8 mouse cellular contexts compared by ENCODE assay signal in the genomic region with DNA sequence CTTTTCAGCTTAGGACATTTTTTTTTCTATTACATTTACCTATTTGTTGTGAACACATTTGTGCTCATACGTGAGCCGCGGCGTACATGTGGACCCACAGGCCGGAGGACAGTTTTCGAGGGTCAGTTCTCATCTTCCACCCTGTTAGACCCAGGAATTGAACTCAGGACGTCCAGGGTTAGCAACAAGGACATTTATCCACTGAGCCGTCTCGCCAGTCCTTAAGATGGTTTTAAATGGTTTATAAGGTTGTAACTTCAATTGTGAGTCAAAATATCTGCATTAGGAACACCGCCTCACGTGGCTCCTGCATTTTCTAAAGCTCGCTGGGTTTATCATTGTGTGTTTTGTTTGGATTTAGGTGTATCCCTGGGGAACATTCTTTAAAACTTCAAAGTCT. TPM values are rescaled to one million over a fixed set of nuclear protein-coding genes. Genes with fewer than 3 reads are reported as not detected.
A peak's percentile ranks its signal among the peaks of the same experiment; 100 is the strongest.
DNase-seq lines count a peak whose midpoint lies in the region; ATAC-seq and TF ChIP-seq lines count a peak whose summit lies in the region.

No protein-coding gene starts in this region.

- peak overlapping the region; percentile 94 for H3K27ac ChIP-seq in gastrocnemius, adult 2 months
- H3K27ac ChIP-seq in embryonic facial prominence, embryonic 14.5 days (replicated peaks; ENCODE audit: low read depth, low read length): peak overlapping the region; percentile 94
- H3K27ac ChIP-seq in limb, embryonic 14.5 days (replicated peaks; ENCODE audit: low read depth, low read length): peak overlapping the region; percentile 93
- H3K27ac ChIP-seq in stomach, postnatal 0 days (replicated peaks): no peak overlapping the region

- no peaks in the 10 kb centered on the region for H3K4me1 ChIP-seq in embryonic facial prominence, embryonic 14.5 days (ENCODE audit: control insufficient read depth, insufficient read depth, low read length)
- no peaks in the 10 kb centered on the region for H3K4me1 ChIP-seq in limb, embryonic 14.5 days (ENCODE audit: control insufficient read depth, insufficient read depth, low read length)
- no peaks in the 10 kb centered on the region for H3K4me1 ChIP-seq in stomach, postnatal 0 days (replicated peaks; ENCODE audit: control insufficient read depth, insufficient read depth)

- ATAC-seq in embryonic facial prominence, embryonic 14.5 days (ENCODE audit: low read depth): no peak
- ATAC-seq in limb, embryonic 14.5 days (ENCODE audit: low FRiP score, low read depth): no peak
- ATAC-seq in stomach, postnatal 0 days (ENCODE audit: low FRiP score, low TSS enrichment): no peak

- TF ChIP-seq POLR2A in limb, embryonic 14.5 days (IDR thresholded peaks at IDR 0.05; ENCODE audit: borderline replicate concordance, extremely low read depth, insufficient read depth, insufficient read length): no peak

- peak overlapping the region; percentile 52 for H3K4me2 ChIP-seq in embryonic facial prominence, embryonic 14.5 days (ENCODE audit: low read depth, low read length)
- H3K4me2 ChIP-seq in limb, embryonic 14.5 days (replicated peaks; ENCODE audit: low read depth, low read length, severe bottlenecking): peak overlapping the region; percentile 50
- H3K4me2 ChIP-seq in stomach, postnatal 0 days (replicated peaks; ENCODE audit: low read depth): peak overlapping the region; percentile 58

- intact Hi-C loops in gastrocnemius, adult 2 months (cut with DNase I): loop anchor here (2.0 kb wide), 1 partner anchor 17 kb away; no protein-coding TSS in a partner anchor
- intact Hi-C loops in gastrocnemius, postnatal 36 days (cut with DNase I): no loop called here

- H3K4me3 ChIP-seq in gastrocnemius, adult 2 months: peak overlapping the region; percentile 82
- peak overlapping the region; percentile 64 for H3K4me3 ChIP-seq in embryonic facial prominence, embryonic 14.5 days (ENCODE audit: low read depth, low read length)
- peak overlapping the region; percentile 47 for H3K4me3 ChIP-seq in limb, embryonic 14.5 days (replicated peaks; ENCODE audit: low read length)
- H3K4me3 ChIP-seq in stomach, postnatal 0 days (ENCODE audit: low read depth, low read length): peak overlapping the region; percentile 58

- no peak for TF ChIP-seq EP300 in stomach, postnatal 0 days (optimal IDR thresholded peaks at IDR 0.05)

- H3K9ac ChIP-seq in embryonic facial prominence, embryonic 14.5 days (ENCODE audit: low read depth, low read length): peak overlapping the region; percentile 76
- H3K9ac ChIP-seq in limb, embryonic 14.5 days (ENCODE audit: low read depth, low read length, severe bottlenecking): peak overlapping the region; percentile 65
- peak overlapping the region; percentile 64 for H3K9ac ChIP-seq in stomach, postnatal 0 days (ENCODE audit: low read length)

- no peaks in the 10 kb centered on the region for H3K36me3 ChIP-seq in embryonic facial prominence, embryonic 14.5 days (ENCODE audit: control insufficient read depth, insufficient read depth, low read length)
- no peaks in the 10 kb centered on the region for H3K36me3 ChIP-seq in limb, embryonic 14.5 days (ENCODE audit: control insufficient read depth, insufficient read depth, low read length)
- no peaks in the 10 kb centered on the region for H3K36me3 ChIP-seq in stomach, postnatal 0 days (ENCODE audit: control insufficient read depth, insufficient read depth, low read length)

- H3K27me3 ChIP-seq in embryonic facial prominence, embryonic 14.5 days (replicated peaks; ENCODE audit: control insufficient read depth, insufficient read depth, low read length): no peaks in the 10 kb centered on the region
- no peaks in the 10 kb centered on the region for H3K27me3 ChIP-seq in limb, embryonic 14.5 days (ENCODE audit: control insufficient read depth, insufficient read depth, low read length)
- H3K27me3 ChIP-seq in stomach, postnatal 0 days (ENCODE audit: control insufficient read depth, insufficient read depth, low read length): no peaks in the 10 kb centered on the region

- DNase-seq in gastrocnemius, adult 2 months: no peak
- DNase-seq in gastrocnemius, postnatal 36 days: no peak
- DNase-seq in 416B (ENCODE audit: low read depth): peak; percentile 5
- no peak for DNase-seq in embryonic facial prominence, embryonic 14.5 days (ENCODE audit: low spot score)
- DNase-seq in limb, embryonic 14.5 days (ENCODE audit: low spot score): peak; percentile 19
- DNase-seq in stomach, postnatal 0 days (ENCODE audit: low spot score): no peak
- no peak for DNase-seq in kidney, postnatal 36 days
- DNase-seq in natural killer cell, adult 2 months (ENCODE audit: low spot score in 2 of 2): no peak

- peaks cover 13% of the 10 kb centered on the region for H3K9me3 ChIP-seq in embryonic facial prominence, embryonic 14.5 days (ENCODE audit: control insufficient read depth, low read length)
- H3K9me3 ChIP-seq in limb, embryonic 14.5 days (ENCODE audit: control insufficient read depth, low read length): peaks cover 5% of the 10 kb centered on the region; the same call in 1 of the 2 replicates
- peaks cover 3% of the 10 kb centered on the region; the same call in 1 of the 2 replicates for H3K9me3 ChIP-seq in stomach, postnatal 0 days (ENCODE audit: control insufficient read depth, low read length)

- WGBS in embryonic facial prominence, embryonic 14.5 days: 45% methylated on average over 12 of the region's 12 CpGs
- WGBS in limb, embryonic 14.5 days: 47% methylated on average over 12 of the region's 12 CpGs
- 51% methylated on average over 12 of the region's 12 CpGs for WGBS in stomach, postnatal 0 days

- TF ChIP-seq CTCF in gastrocnemius, adult 2 months (IDR thresholded peaks at IDR 0.05): no peak
- TF ChIP-seq CTCF in stomach, postnatal 0 days (IDR thresholded peaks at IDR 0.05; ENCODE audit: low read depth): no peak

RNA-seq across cellular contexts. Expression of a gene that starts 18.6 kb away (rescaled TPM):
- 1 to 10 TPM; 7.5 to 8.6 TPM for total RNA-seq in gastrocnemius, adult 2 months (2021)
- 1 to 10 TPM; 7.8 to 9.2 TPM for total RNA-seq in gastrocnemius, postnatal 36 days (2021)
- 10.8 and 11.0 TPM in 2 replicates for polyA plus RNA-seq in embryonic facial prominence, embryonic 14.5 days (2014; fragmentation: Nextera tagmentation; extraction: Ambion mirVana)
- polyA plus RNA-seq in limb, embryonic 14.5 days (2012; rRNA removed): 31.7 and 43.3 TPM in 2 replicates
- polyA plus RNA-seq in limb, embryonic 14.5 days (2014; fragmentation: Nextera tagmentation; extraction: Ambion mirVana): 11.7 and 12.7 TPM in 2 replicates
- 1.6 and 2.6 TPM in 2 replicates for polyA plus RNA-seq in stomach, postnatal 0 days (2015; fragmentation: Nextera tagmentation; extraction: Ambion mirVana)

RNA-seq across cellular contexts. Expression of a gene that starts 47.7 kb away (rescaled TPM):
- under 1 TPM; 0.31 to 0.47 TPM for total RNA-seq in gastrocnemius, adult 2 months (2021)
- under 1 TPM; 0.51 to 0.69 TPM for total RNA-seq in gastrocnemius, postnatal 36 days (2021)
- 5.1 and 5.6 TPM in 2 replicates for polyA plus RNA-seq in embryonic facial prominence, embryonic 14.5 days (2014; fragmentation: Nextera tagmentation; extraction: Ambion mirVana)
- 7.5 and 9.1 TPM in 2 replicates for polyA plus RNA-seq in limb, embryonic 14.5 days (2012; rRNA removed)
- polyA plus RNA-seq in limb, embryonic 14.5 days (2014; fragmentation: Nextera tagmentation; extraction: Ambion mirVana): 2.7 and 3.2 TPM in 2 replicates
- polyA plus RNA-seq in stomach, postnatal 0 days (2015; fragmentation: Nextera tagmentation; extraction: Ambion mirVana): 0.82 and 0.98 TPM in 2 replicates

Comparison
In these comparisons a context has a peak if more than half of its experiments do, and no peak if none do; other contexts are left out.
1. DNase-seq: peak in 416B (single experiment) and limb, embryonic 14.5 days (single experiment); none in gastrocnemius, adult 2 months (single experiment), gastrocnemius, postnatal 36 days (0 of 2), embryonic facial prominence, embryonic 14.5 days (single experiment), stomach, postnatal 0 days (single experiment), kidney, postnatal 36 days (0 of 2) and natural killer cell, adult 2 months (0 of 2).
2. Peak in every context shown above with its lines, with median percentiles within 50 percentile points of each other: H3K4me3 ChIP-seq, H3K4me2 ChIP-seq and H3K9ac ChIP-seq.